Mouse (Mus musculus) hindlimb bud, embryonic 11.5 days (tissue): ENCODE results near the gene Ube2l3.
"Not testable (repeated sequence)": the region's sequence is repeated elsewhere in the genome, so short reads cannot be mapped to it uniquely, and the experiment has no call there.

ENCODE experiments used
- DNase-seq: peaks from one replicate; pipeline ENCODE4 v3.0.0-alpha.2; 2012; ENCODE audit warnings: low read depth, low spot score; ENCODE audit errors: extremely low spot score

Ube2l3 gene

DNA sequence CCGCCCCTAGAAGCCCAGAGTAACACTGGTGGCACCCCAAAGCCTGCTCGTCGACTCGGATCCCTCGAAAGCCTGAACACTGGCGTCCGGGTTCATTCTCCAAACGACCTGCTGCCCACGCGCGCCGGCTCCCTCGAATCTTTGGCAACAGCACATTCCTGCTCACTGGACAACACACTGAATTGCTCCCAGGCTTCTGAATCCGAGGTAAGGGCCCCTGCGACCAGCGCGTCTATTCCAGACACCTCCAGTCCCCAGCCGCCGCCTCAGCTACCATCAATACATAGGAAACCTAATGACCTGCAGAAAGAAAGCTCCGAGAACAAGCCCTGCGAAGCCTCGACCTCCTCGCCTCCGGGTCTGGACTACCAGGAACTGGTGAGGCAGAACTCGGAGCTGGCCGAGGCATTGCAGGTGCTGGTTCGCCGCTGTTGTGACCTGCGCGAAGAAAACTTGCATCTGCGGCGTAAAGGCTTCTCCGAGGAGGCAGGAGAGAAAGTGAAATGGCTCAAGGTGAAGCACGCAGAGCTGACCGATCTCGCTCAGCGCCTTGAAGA, 7.0 kb upstream of the Ube2l3 start:
- no peak for DNase-seq

DNA sequence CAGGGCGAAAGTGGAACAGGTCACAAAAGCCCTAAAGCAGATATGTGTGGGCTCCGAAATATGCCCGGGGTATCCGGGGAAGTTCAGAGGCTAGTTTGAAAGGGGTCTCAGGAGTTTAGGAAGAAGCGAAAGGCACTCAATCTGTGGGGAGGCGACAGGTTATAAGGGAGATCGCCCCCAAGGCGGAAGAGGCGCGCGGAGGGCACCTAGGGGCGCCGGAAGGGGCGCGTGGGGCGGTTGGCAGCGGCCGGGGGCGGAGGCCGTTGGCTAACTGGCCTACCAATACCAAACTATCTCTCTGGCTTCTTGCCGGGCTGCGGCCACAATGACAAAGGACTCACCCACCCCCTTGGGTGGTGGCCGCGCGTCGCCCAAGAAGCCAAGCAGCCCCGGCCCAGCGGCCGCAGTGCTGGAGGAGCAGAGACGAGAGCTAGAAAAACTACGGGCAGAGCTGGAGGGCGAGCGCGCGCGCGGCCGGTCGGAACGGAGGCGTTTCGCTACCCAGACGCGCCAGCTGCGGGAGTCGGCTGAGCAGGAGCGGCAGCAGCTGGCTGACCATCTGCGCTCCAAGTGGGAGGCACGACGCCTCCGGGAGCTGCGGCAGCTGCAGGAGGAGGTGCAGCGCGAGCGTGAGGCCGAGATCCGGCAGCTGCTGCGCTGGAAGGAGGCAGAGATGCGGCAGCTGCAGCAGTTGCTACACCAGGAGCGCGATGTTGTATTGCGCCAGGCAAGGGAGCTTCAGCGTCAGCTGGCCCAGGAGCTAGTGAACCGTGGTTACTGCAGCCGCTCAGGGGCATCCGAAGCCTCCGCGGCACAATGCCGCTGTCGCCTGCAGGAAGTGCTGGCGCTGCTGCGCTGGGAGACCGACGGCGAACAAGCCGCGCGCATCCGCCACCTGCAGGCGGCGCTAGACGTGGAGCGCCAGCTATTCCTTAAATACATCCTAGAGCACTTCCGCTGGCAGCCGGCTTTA, 6.2 kb upstream of the Ube2l3 start, which contains the start of gene Rimbp3:
Gene Rimbp3, plus strand, starts transcription at position 215 of the 973 bp plus-strand sequence.
- DNase-seq = peak; percentile 71

DNA sequence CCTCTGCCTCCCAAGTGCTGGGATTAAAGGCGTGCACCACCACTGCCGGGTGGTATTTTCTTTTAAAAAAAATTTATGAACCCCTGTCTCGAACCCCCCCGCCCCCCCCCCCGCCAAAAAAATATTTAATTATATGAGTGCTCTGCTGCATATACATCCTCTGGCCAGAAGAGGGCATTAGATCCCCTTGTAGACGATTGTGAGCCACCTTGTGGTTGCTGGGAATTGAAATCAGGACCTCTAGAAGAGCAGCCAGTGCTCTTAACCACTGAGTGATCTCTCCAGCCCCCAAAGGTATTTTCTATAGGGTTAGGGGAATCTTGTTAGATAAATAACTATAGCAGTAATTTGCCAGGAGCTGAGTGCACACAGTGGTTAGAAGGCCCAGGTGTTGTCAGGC, 2.5 kb upstream of the Ube2l3 start:
- DNase-seq = no peak

DNA sequence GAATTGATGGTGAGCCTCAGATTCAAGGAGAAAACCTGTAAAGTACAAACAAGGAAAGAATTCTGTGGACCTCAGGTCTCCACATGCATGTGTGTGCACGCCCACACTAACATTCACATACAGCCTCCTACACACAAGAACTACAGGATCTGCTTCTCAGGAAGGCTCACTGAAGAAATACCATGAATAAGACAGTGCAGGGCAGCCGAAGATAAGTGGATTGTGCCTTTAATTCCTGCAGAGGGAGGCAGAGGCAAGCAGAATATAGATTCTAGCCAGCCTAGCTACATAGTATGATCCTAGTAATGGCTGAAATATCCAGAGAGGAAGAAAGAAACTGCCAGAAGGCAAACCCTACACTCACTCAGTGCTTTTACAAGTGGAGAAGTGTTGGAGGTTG, 472 bp downstream of the Ube2l3 start:
- no peak for DNase-seq

DNA sequence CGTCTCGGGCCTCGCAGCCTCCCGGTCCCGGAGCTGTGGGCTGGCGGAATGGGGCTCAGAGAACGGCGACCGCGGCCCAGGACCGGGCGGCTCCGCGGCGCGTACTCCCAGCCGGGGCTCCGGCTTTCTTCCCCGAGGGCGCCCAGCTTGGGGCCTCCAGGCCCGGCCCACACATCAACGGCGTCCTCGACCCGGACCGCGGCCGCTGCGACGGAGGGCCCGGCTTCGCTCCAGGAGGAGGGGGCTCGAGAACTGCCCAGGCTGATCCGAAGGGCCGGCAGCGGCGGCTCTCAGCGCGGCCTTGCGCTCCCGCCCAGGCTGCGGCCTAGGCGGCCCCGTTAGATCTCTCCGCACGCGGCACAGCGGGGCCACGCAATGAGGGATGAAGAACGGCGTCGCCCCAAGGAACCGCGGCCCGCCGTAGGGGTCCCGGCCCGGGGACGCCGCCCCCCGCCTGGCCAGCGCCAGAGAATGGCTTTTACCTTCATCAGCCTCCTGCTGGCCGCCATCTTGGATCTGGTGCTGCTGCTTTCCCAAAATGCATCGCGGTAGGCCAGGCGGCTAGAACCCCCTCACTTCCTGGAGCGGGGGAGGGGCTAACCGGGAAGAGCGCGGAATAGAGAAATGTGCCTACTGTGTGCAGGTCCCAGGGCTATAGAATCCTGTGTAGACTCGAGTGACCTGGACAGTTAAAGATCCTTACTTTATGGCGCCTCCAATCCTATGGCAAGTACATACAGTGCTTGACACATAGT, 1.3 kb downstream of the Ube2l3 start:
- no peak for DNase-seq

DNA sequence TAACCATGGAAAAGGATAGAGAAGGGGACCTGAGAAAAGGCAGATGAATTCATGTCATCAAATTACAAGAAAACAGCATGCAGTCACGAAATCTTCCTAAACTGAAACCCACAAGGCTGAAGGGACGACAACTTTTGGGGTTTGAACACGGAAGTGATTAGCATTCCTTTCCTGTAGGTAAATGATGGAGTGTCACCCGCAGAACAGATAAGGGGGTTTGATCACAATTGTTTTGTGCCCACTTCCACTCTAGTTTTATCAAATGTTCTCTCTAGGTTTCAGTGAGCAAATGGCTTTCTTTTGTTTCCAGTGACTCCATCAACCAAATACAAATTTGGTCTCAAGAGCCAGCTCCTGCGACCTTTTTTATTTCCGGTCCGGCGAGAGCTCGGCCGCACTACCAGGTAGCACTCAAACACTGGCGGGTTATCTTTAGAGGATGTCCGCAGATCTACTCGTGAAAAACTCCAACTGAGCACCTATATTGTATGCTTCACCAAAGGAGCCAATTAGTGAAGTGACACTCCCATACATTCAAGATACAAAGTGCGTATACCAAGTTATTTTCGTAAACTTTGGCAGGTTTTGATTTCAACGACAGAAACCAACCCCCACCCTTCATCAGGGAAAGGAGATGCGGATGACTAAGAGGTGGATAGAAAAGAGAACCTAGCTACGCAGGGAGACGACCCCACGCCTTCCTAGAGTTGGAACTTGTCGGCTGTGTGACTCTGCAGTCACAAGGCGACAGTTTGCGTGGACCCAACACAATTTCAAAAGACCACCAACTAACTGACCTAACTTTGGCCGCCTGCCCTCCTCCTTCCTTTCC, 2.1 kb downstream of the Ube2l3 start:
- DNase-seq = no peak

DNA sequence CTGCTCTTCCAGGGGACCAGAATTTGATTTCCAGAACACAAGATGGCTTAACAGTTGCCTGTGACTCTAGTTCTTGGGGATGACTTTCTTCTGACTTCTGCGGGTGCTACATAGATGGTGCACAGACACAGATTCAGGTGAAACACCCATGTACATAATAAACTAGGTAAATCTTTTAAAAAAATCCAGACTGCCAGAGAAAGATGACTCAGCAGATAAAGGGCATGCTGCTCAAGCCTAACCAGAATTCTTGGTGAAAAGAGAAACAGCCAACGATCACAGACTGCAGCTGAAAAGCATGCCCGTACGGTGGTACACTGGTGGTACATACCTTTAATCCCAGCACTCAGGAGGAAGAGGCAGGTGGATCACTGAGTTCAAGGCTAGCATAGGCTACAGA, 8.6 kb downstream of the Ube2l3 start:
- no peak for DNase-seq

DNA sequence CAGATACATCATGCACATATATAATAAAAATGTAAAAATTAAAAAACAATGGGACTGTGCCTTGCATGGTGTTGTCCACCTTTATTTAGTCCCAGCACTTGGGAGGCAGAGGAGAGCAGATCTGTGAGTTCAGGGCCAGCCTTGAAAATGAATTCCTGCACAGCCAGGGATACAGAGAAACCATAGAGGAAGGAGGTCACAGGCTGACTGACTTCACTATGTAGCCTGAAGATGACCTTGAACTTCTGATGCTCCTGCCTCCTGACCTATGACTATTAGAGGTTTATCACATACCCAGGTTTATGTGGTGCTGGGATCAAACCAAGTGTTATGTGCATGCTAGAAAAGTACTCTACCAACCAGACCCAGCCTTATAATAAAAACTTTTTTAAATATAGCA, 17.0 kb downstream of the Ube2l3 start:
- no peak for DNase-seq

DNA sequence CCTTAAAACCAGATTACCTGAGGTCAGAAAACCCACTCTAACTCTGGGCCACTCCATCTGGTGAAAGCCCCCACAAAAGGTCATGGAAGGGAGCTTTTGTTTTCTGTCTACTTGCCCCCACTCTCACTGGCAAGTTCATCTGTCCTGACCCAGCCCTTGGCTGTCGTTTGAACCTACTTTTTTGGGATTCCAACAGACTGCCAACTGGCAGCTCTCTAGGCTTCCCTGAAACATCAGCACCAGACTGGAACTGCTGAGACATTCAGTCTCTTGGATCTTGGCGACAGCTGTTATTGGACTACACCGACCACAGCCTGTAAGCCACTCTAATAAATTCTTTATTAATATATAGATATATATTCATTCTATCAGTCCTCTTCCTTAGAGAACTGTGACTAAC, 19.4 kb downstream of the Ube2l3 start:
- no peak for DNase-seq

DNA sequence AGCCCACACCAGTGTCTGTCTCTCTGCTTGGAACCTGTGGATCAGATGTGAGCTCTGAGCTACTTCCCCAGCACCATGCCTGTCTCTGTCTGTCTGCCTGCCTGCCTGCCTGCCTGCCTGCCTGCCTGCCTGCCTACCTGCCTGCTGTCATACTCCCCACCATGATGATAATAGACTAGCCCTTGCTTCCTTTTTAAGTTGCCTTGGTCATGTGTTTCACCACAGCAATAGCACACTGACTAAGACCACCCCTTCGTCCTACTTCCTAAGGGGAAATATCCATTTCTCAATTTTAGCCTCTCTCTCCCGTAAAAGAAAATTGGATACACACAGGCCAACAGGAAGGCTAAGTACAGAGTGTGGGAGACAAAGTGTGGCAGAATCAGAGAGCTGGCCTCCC, 20.3 kb downstream of the Ube2l3 start:
- DNase-seq = no peak

DNA sequence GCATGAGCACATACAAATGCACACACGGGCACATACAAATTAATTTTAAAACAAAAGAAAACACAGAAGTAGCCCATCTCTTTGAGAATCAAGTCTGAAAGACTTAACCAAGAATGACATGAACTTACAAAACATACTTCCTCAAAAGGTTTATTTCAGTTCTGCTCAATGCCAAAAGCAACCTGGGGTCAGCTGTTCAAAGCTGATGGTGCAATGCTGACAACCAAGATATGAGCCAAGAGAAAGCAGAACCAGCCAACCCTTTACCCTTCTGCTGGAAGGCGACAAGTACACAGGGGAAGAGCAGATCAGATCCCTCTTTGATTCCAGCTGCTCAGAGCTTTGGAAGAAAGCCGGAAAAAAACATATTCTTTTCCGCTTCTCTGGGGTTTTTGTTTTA, 21.1 kb downstream of the Ube2l3 start:
- no peak for DNase-seq

DNA sequence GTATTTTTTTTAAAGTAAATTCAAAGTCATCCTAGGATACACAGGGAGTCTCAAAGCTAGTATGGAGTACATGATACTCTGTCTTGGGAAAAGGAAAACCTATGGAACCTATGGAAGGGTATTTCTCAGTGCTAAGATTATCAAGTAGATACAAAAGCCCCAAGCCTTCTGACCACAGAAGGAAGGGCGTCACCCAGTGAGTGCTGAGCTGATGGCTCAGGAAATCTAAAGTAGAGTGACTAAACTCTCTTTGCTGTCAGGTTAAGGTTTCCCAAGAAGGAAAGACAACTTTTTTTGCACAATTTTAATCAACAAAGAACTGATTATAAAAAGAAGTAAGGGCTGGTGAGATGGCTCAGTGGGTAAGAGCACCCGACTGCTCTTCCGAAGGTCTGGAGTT, 22.7 kb downstream of the Ube2l3 start:
- DNase-seq = no peak

DNA sequence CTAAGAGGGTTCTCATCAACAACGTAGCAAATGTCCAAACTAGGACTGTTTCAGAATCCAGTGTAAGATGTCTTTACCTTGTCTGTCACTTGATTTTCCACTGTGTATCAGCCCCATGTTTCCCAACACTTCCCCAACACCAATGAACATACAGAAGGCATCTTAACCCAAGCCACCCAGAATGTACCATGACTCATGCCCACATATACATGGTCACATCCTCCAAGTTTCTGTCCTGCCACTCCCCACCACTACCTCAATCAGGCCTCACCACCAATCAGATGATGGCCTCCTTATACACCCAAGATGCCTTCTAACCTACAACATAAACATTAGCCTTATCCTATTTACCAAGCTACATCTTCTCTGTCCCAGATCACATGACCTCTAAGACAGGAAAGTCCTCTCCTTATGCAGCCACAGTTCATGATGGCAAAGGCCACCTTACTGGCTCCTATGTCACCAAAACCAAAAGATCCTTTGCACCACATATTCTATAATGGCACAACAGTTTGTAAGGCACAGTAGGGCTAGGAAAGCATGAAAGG, 24.8 kb downstream of the Ube2l3 start:
- no peak for DNase-seq

DNA sequence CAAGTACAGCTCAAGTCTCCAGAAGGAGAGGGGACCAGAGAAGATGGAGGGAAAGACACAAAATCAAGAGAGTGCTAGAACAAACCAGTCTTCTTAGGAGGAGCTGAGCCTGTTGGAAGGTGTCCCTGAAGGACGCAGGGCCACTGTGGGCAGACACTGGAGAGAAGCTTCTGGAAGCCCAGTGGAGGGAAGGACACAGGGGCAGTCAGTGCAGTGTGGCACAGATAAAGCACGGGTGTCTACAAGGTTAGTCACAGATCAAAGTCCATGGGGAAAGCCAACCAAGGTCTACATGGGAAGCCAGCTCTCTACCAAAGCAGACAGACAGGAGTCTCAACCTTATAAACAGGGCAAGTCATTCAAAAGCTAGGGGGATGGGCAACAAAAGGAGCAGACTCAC, 26.7 kb downstream of the Ube2l3 start:
- no peak for DNase-seq

DNA sequence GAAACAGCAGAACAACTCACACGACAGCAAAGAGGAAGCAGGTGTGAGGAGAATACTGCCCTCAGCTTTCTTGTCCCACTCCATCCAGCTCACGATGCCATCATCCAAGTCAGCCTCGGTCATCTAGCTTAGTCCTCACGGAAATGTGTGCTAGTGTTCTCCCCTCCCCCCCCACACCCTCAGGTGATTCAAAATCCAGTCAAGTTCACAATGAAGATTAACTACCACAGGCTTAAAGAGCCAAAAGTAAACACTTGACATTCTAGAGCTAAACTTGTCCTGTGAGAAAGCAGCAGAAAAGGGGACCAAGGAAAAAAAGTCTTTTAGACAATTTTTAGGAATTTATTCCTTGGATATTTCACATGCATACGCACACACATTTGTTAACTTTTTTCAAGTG, 34.4 kb downstream of the Ube2l3 start:
- no peak for DNase-seq

DNA sequence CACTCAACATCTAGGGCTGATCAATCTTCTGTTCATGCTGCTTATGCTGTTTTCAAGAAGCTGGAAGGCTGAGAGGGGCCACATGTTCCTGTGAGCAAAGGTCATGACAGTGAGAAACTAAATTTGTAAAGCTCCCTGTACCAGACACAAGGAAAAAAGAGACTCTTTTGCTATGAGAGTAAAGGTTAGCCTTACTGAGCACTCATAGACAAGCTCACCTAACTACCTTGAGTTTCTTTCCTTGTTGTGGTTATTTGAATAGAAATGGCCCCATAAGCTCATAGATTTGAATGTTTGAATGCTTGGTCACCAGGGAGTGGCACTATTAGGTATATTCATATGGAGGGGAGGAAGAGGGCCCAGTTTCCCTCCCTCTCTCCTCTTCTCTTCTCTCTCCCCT, 35.3 kb downstream of the Ube2l3 start:
- DNase-seq = no peak

DNA sequence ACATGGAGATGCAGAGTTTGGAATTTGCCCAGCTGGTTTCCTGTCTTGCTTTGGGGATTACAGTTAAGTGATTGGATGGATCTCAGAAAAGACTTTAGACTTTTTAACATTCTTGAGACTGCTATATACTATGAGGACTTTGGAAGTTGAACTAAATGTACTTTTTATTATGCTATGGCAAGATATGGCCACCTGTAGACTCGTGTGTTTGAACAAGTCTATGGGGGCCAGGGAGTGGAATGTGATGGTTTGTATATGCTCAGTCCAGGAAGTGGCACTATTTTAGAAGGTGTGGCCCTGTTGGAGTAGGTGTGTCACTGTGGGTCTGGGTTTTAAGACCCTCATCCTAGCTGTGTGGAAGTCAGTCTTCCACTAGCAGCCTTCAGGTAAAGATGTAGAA, 37.0 kb downstream of the Ube2l3 start:
- DNase-seq = not testable (repeated sequence)

DNA sequence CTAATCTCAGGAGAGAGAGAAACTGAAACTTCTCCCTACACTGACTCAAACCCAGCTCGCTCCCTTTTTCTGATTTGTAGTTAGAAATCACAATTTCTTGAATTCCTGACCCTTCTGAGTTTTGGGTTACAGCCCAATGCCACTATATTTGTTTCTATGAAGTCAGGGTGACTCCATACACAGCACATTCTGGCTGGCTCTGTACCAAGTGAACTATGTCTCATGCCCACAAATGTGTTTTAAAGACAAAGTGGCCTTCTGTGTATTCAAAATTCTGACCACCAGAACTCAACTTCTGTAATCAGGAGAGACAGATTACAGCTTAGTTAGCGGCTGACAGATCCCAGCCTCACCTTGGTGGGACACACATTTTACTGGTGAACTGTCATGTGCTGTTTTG, 48.1 kb downstream of the Ube2l3 start:
- DNase-seq = no peak

DNA sequence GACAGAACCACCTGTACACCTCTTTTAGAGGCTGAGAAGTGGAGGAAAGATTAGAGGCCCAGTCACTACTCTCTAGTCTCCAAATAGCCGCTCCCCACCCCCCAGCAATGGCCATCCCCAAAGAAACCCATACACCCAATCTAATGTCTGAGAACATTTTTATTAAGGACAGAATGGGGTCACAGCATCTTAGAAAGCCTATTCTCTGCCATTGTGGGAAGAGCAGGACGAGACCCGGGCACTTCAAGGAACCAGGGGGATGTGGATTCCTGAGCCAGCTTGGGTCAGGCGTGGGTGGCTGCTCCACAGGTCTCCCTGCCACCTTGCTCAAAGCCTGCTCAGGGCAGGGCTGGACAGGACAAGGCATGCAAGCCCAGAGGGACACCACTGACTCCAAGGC, 50.6 kb downstream of the Ube2l3 start:
- no peak for DNase-seq

DNA sequence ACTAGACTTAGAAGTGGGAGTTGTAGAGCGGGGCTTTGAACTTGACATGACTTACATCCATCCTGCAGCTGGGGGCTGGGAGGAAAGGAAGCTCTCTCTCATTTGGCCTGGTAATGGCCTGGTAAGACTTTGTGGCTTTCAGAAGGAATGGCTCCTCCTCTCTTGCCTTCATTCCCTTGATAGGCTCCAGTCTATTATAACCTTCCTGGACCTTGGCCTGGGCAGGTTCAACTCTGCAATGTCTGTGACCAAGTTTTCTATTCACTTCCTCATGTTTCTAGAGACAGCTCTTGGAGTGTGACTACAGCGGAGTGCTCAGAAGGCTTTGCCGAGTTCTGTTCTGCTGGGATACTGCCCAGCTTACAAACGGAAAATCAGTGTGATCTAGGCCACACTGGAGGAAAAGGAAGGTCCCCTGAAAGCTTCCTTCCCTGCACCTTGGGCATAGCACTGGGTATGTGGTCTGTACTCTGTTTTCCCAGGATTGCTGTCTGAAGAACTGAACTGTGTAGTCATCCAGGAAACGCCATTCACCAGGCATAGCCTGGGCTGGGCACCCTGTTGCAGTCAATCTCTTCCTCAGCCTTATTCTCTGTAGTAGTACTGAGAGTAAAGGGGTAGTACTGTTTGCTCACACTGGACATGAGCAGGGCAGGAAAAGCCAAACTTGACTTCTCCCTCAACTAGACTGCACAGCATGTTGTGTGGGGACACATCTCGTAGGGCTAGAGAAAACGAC, 51.8 kb downstream of the Ube2l3 start:
- DNase-seq = no peak
